Comparison of ENCODE assay signal across 8 mouse cellular contexts in the genomic region with DNA sequence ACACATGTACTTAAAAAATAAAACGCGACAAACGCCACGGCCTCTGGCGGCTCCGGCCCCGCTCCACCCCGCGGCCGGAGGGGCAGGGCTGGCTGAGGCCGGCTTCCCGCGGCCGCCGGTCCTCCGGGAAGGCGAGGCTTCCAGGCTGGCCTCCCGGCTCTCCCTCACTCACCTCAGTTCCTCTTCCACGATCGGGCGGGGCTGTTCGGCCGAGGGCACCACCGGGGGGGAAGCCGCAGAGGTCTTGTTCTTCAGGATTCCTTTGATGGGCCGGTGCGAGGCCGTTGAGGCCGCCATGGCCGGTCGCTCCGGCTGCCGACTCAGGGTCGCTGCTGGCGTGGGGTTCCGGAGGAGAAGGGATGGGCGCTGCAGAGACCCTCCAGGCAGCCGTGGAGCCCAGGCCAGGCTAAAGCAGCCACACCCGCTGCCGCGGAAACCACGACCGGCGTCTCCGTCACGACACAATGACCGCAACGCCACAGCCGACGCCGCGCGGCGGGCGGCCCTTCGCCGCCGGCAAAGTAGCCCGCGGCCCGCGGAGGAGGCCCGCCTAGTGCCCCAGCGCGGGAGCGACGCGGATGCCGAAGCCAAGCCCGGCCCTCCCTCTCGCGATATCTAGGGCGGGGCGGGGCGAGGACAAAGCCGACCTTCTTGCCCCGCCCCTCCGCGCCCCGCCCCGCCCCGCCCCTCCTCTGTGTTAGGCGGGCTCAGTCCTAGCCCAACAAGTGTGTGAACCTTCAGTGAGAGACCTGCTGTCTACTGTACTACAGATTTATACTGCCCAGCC. TPM values are rescaled to one million over a fixed set of nuclear protein-coding genes. Genes with fewer than 3 reads are reported as not detected.
A peak's percentile ranks its signal among the peaks of the same experiment; 100 is the strongest.
DNase-seq lines count a peak whose midpoint lies in the region; ATAC-seq lines count a peak whose summit lies in the region.

Gene Ppp1r2, minus strand, starts transcription at position 604 of the 787 bp plus-strand sequence.

- ATAC-seq in hindbrain, embryonic 14.5 days (ENCODE audit: low FRiP score), result peak; percentile 97

- H3K36me3 ChIP-seq in hindbrain, embryonic 14.5 days (replicated peaks; ENCODE audit: control insufficient read depth, insufficient read depth), result no peaks in the 10 kb centered on the region

- peak within 1 kb of the TSS; percentile 93 for H3K27ac ChIP-seq in hindbrain, embryonic 14.5 days

- H3K4me1 ChIP-seq in hindbrain, embryonic 14.5 days (replicated peaks; ENCODE audit: control insufficient read depth, insufficient read depth, low read length), result peaks cover 22% of the 10 kb centered on the region

- no peaks in the 10 kb centered on the region for H3K27me3 ChIP-seq in hindbrain, embryonic 14.5 days (ENCODE audit: control insufficient read depth, insufficient read depth, low read length)

- H3K4me3 ChIP-seq in hindbrain, embryonic 14.5 days (replicated peaks; ENCODE audit: low read length), result peak within 1 kb of the TSS; percentile 95

- peak within 1 kb of the TSS; percentile 97 for H3K9ac ChIP-seq in hindbrain, embryonic 14.5 days

- peak; percentile 62 for DNase-seq in WW6 (ENCODE audit: low read depth, low spot score)
- peak; percentile 91 to 97 for DNase-seq in cerebellum, postnatal 25 days
- peak; percentile 79 to 84 for DNase-seq in frontal cortex, postnatal 36 days (ENCODE audit: low spot score in 2 of 2)
- DNase-seq in hindbrain, embryonic 14.5 days (ENCODE audit: low spot score), result peak; percentile 91
- peak; percentile 81 for DNase-seq in left cerebral cortex, adult 11 months (ENCODE audit: low spot score)
- DNase-seq in lung, postnatal 4 days, result peak; percentile 94 to 96
- peak; percentile 95 for DNase-seq in retina, postnatal 1 day
- DNase-seq in thymus, postnatal 4 days, result peak; percentile 98

- peak within 1 kb of the TSS; percentile 62 for H3K4me2 ChIP-seq in hindbrain, embryonic 14.5 days (replicated peaks)

- H3K9me3 ChIP-seq in hindbrain, embryonic 14.5 days (ENCODE audit: control insufficient read depth, low read length), result no peaks in the 10 kb centered on the region

- WGBS in hindbrain, embryonic 14.5 days, result under 1% methylated on average over 47 of the region's 83 CpGs

RNA-seq across cellular contexts. Expression of gene Ppp1r2, which starts in this region (rescaled TPM):
- polyA plus RNA-seq in hindbrain, embryonic 14.5 days (2014; fragmentation: Nextera tagmentation; extraction: Ambion mirVana), result 103 and 107 TPM in 2 replicates

Comparison
In these comparisons a context has a peak if more than half of its experiments do, and no peak if none do; other contexts are left out.
1. Peak in every context shown above with its lines: DNase-seq, ATAC-seq, H3K4me3 ChIP-seq and H3K27ac ChIP-seq.